8 mouse cellular contexts compared by ENCODE assay signal in the genomic region with DNA sequence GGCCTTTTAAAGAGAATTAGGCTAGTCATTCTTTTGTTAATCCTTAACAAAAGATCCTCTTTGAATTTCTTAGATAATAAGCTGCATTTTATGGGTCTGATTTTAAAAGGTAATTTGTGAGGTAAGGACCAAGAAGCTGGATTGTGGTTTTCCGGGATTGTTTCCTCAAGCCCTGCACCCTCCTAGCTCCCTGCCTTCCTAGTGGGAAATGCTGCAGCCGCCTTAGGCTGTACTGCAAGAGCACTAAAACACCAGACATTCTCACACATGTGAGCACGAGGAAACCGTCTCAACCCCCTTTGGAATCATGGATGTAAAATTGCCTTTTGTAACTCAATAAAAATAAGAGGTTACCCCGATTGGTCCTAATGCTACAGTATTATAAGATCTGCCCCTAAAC. TPM values are rescaled to one million over a fixed set of nuclear protein-coding genes. Genes with fewer than 3 reads are reported as not detected.
DNase-seq lines count a peak whose midpoint lies in the region; ATAC-seq and TF ChIP-seq lines count a peak whose summit lies in the region.

No protein-coding gene starts in this region.

- no peak overlapping the region; the same call in 1 of the 2 replicates for H3K27ac ChIP-seq in stomach, embryonic 14.5 days (ENCODE audit: low read length)
- H3K27ac ChIP-seq in stomach, postnatal 0 days (replicated peaks) = no peak overlapping the region
- H3K27ac ChIP-seq in kidney, embryonic 14.5 days (ENCODE audit: low read depth, low read length) = no peak overlapping the region
- H3K27ac ChIP-seq in midbrain, embryonic 15.5 days = peak overlapping the region; percentile 100

- no peak for TF ChIP-seq CTCF in stomach, postnatal 0 days (IDR thresholded peaks at IDR 0.05; ENCODE audit: low read depth)

- 0 out of 2 replicates have a peak, but pooled peaks cover 3% of the 10 kb centered on the region for H3K4me1 ChIP-seq in stomach, embryonic 14.5 days (ENCODE audit: control insufficient read depth, insufficient read depth, low read length)
- H3K4me1 ChIP-seq in stomach, postnatal 0 days (replicated peaks; ENCODE audit: control insufficient read depth, insufficient read depth) = no peaks in the 10 kb centered on the region
- H3K4me1 ChIP-seq in kidney, embryonic 14.5 days (ENCODE audit: control insufficient read depth, insufficient read depth, low read length) = peaks cover 7% of the 10 kb centered on the region; the same call in 1 of the 2 replicates
- peaks cover 14% of the 10 kb centered on the region for H3K4me1 ChIP-seq in midbrain, embryonic 15.5 days

- H3K4me3 ChIP-seq in stomach, embryonic 14.5 days (ENCODE audit: low read depth, low read length) = peak overlapping the region; percentile 83; the same call in 1 of the 2 replicates
- H3K4me3 ChIP-seq in stomach, postnatal 0 days (ENCODE audit: low read depth, low read length) = no peak overlapping the region
- H3K4me3 ChIP-seq in kidney, embryonic 14.5 days (ENCODE audit: low read length) = peak overlapping the region; percentile 88
- peak overlapping the region; percentile 97 for H3K4me3 ChIP-seq in midbrain, embryonic 15.5 days

- no peak for ATAC-seq in stomach, embryonic 14.5 days (ENCODE audit: insufficient number of reproducible peaks, insufficient read depth, low FRiP score, low read depth)
- ATAC-seq in stomach, postnatal 0 days (ENCODE audit: low FRiP score, low TSS enrichment) = no peak
- ATAC-seq in kidney, embryonic 14.5 days (ENCODE audit: low FRiP score, low TSS enrichment) = no peak
- ATAC-seq in midbrain, embryonic 15.5 days (replicated peaks) = no peak

- H3K4me2 ChIP-seq in stomach, embryonic 14.5 days (replicated peaks; ENCODE audit: low read depth, low read length) = peak overlapping the region; percentile 68
- no peak overlapping the region for H3K4me2 ChIP-seq in stomach, postnatal 0 days (replicated peaks; ENCODE audit: low read depth)
- peak overlapping the region; percentile 47 for H3K4me2 ChIP-seq in kidney, embryonic 14.5 days (replicated peaks; ENCODE audit: low read depth, low read length)
- H3K4me2 ChIP-seq in midbrain, embryonic 15.5 days = peak overlapping the region; percentile 86

- DNase-seq in stomach, postnatal 0 days (ENCODE audit: low spot score) = no peak
- peak; percentile 62 for DNase-seq in cerebellum, adult 9-10 months
- peak; percentile 35 for DNase-seq in heart, adult 8-10 months (ENCODE audit: low spot score)
- no peak for DNase-seq in urinary bladder, postnatal 14 days (ENCODE audit: low spot score)
- DNase-seq in lung, postnatal 25 days (ENCODE audit: low spot score) = no peak

- H3K36me3 ChIP-seq in stomach, embryonic 14.5 days (ENCODE audit: control insufficient read depth, insufficient read depth, low read length) = no peaks in the 10 kb centered on the region
- no peaks in the 10 kb centered on the region for H3K36me3 ChIP-seq in stomach, postnatal 0 days (ENCODE audit: control insufficient read depth, insufficient read depth, low read length)
- no peaks in the 10 kb centered on the region for H3K36me3 ChIP-seq in kidney, embryonic 14.5 days (ENCODE audit: control insufficient read depth, insufficient read depth, low read length)
- H3K36me3 ChIP-seq in midbrain, embryonic 15.5 days (replicated peaks) = no peaks in the 10 kb centered on the region

- no peak overlapping the region for H3K9ac ChIP-seq in stomach, embryonic 14.5 days (replicated peaks; ENCODE audit: low read depth, low read length)
- H3K9ac ChIP-seq in stomach, postnatal 0 days (ENCODE audit: low read length) = no peak overlapping the region
- 0 out of 2 replicates have a peak overlapping the region, but pooled peaks have one; percentile 23 for H3K9ac ChIP-seq in kidney, embryonic 14.5 days (ENCODE audit: low read depth, low read length)
- H3K9ac ChIP-seq in midbrain, embryonic 15.5 days = peak overlapping the region; percentile 96

- H3K27me3 ChIP-seq in stomach, embryonic 14.5 days (ENCODE audit: control insufficient read depth, insufficient read depth, low read length) = no peaks in the 10 kb centered on the region
- no peaks in the 10 kb centered on the region for H3K27me3 ChIP-seq in stomach, postnatal 0 days (ENCODE audit: control insufficient read depth, insufficient read depth, low read length)
- no peaks in the 10 kb centered on the region for H3K27me3 ChIP-seq in kidney, embryonic 14.5 days (ENCODE audit: control insufficient read depth, insufficient read depth, low read length)
- H3K27me3 ChIP-seq in midbrain, embryonic 15.5 days (replicated peaks) = no peaks in the 10 kb centered on the region

- 25% methylated on average over 5 of the region's 5 CpGs for WGBS in stomach, embryonic 14.5 days
- WGBS in stomach, postnatal 0 days = 48% methylated on average over 5 of the region's 5 CpGs
- WGBS in kidney, embryonic 14.5 days = 16% methylated on average over 5 of the region's 5 CpGs
- 7% methylated on average over 5 of the region's 5 CpGs for WGBS in midbrain, embryonic 15.5 days

- H3K9me3 ChIP-seq in stomach, embryonic 14.5 days (ENCODE audit: control insufficient read depth, low read depth, low read length) = no peaks in the 10 kb centered on the region
- no peaks in the 10 kb centered on the region for H3K9me3 ChIP-seq in stomach, postnatal 0 days (ENCODE audit: control insufficient read depth, low read length)
- no peaks in the 10 kb centered on the region for H3K9me3 ChIP-seq in kidney, embryonic 14.5 days (ENCODE audit: control insufficient read depth, low read length)
- H3K9me3 ChIP-seq in midbrain, embryonic 15.5 days = no peaks in the 10 kb centered on the region

- no peak for TF ChIP-seq EP300 in stomach, postnatal 0 days (optimal IDR thresholded peaks at IDR 0.05)

RNA-seq across cellular contexts. Expression of a gene that starts 1.6 kb away (rescaled TPM):
- polyA plus RNA-seq in stomach, embryonic 14.5 days (2014; fragmentation: Nextera tagmentation; extraction: Ambion mirVana) = 87.4 and 92.6 TPM in 2 replicates
- 22.1 and 24.1 TPM in 2 replicates for polyA plus RNA-seq in stomach, postnatal 0 days (2015; fragmentation: Nextera tagmentation; extraction: Ambion mirVana)
- total RNA-seq in heart, adult 8-10 months (2022) = 10 to 100 TPM; 25.5 to 32.2 (median 30.5) TPM
- 72.1 and 98.5 TPM in 2 replicates for polyA plus RNA-seq in kidney, embryonic 14.5 days (2014; fragmentation: Nextera tagmentation; extraction: Ambion mirVana)
- 103 and 108 TPM in 2 replicates for polyA plus RNA-seq in midbrain, embryonic 15.5 days (2015; fragmentation: Nextera tagmentation; extraction: Ambion mirVana)

Comparison
In these comparisons a context has a peak if more than half of its experiments do, and no peak if none do; other contexts are left out.
1. H3K9ac ChIP-seq: peak in kidney, embryonic 14.5 days (single experiment) and midbrain, embryonic 15.5 days (single experiment); none in stomach, embryonic 14.5 days (single experiment) and stomach, postnatal 0 days (single experiment).
2. DNase-seq: peak in cerebellum, adult 9-10 months (single experiment) and heart, adult 8-10 months (single experiment); none in stomach, postnatal 0 days (single experiment), urinary bladder, postnatal 14 days (single experiment) and lung, postnatal 25 days (single experiment).